Mouse (Mus musculus) testis, adult 2 months (tissue): Measurements from ENCODE around the gene Pde4d.

Experiments
- CTCF ChIP-seq: fragments of 200-500 bp; IDR thresholded peaks from 2 replicates; pipeline ENCODE4 v1.5.1; 2012; ENCODE audit warnings: low read depth, mild to moderate bottlenecking, inconsistent platforms, low read length, moderate library complexity; ENCODE audit not compliant: control insufficient read depth, insufficient read depth, insufficient replicate concordance
- POLR2A ChIP-seq: fragments of 200-500 bp; IDR thresholded peaks from 2 replicates; pipeline ENCODE4 v1.6.1; 2012; ENCODE audit warnings: low read depth, mild to moderate bottlenecking, inconsistent platforms, low read length, moderate library complexity; ENCODE audit not compliant: control insufficient read depth

GRCm38 (mm10) chr13:109648311-109648710, 1198.6 kb downstream of the Pde4d start:
- TF ChIP-seq CTCF (no peak), POLR2A (no peak)
